Mouse (Mus musculus): ENCODE measurements around the gene Alox12. TPM values are rescaled to one million over a fixed set of nuclear protein-coding genes. Genes with fewer than 3 reads are reported as not detected.

The Alox12 gene
- polyA plus RNA-seq, 1 experiment from 2014 or later: 2.9 TPM

MicroRNAs within 50 kb of the gene (microRNA counts, 519-probe panel; counts per million panel counts)
- microRNA mmu-miR-195: 460 counts per million, percentile 65 among the panel's probes with 10 or more counts
- 460 counts per million, percentile 65 among the panel's probes with 10 or more counts for microRNA mmu-miR-497

Small RNA genes within 50 kb of the gene (microRNA-seq; reads per million reads assigned to microRNA genes)
- gene Mir195a (699 reads per million, percentile 73 among the genes with 10 or more reads in this experiment), gene Mir497 (not detected), gene Mir497b (not detected)

Other genes starting within 250 kb of the Alox12 start
- 66.8 and 70.4 TPM in 2 replicates for gene Acadvl, start 239.9 kb downstream of the Alox12 start, polyA plus RNA-seq (2016; fragmentation: Nextera tagmentation; extraction: Ambion mirVana)
- gene Dlg4, start 238.4 kb downstream of the Alox12 start, polyA plus RNA-seq (2016; fragmentation: Nextera tagmentation; extraction: Ambion mirVana): 12.6 and 14.9 TPM in 2 replicates
- 0.51 and 0.83 TPM in 2 replicates for gene Asgr1, start 201.3 kb downstream of the Alox12 start, polyA plus RNA-seq (2016; fragmentation: Nextera tagmentation; extraction: Ambion mirVana)
- not detected in 2 replicates for gene Asgr2, start 162.7 kb downstream of the Alox12 start, polyA plus RNA-seq (2016; fragmentation: Nextera tagmentation; extraction: Ambion mirVana)
- gene Mgl2, start 125.0 kb downstream of the Alox12 start, polyA plus RNA-seq (2016; fragmentation: Nextera tagmentation; extraction: Ambion mirVana): 0.41 TPM in 1 of 2 replicates, not detected in the other
- 0.29 TPM in 1 of 2 replicates, not detected in the other for gene Clec10a, start 99.2 kb downstream of the Alox12 start, polyA plus RNA-seq (2016; fragmentation: Nextera tagmentation; extraction: Ambion mirVana)
- 1.5 and 2.0 TPM in 2 replicates for gene Slc16a11, start 42.6 kb downstream of the Alox12 start, polyA plus RNA-seq (2016; fragmentation: Nextera tagmentation; extraction: Ambion mirVana)
- gene Slc16a13, start 34.3 kb downstream of the Alox12 start, polyA plus RNA-seq (2016; fragmentation: Nextera tagmentation; extraction: Ambion mirVana): 12.8 and 13.3 TPM in 2 replicates
- 10.7 and 10.8 TPM in 2 replicates for gene Bcl6b, start 25.6 kb downstream of the Alox12 start, polyA plus RNA-seq (2016; fragmentation: Nextera tagmentation; extraction: Ambion mirVana)
- gene 0610010K14Rik, start 17.4 kb downstream of the Alox12 start, polyA plus RNA-seq (2016; fragmentation: Nextera tagmentation; extraction: Ambion mirVana): 193 and 202 TPM in 2 replicates
- gene Gm21988, start 15.5 kb downstream of the Alox12 start, polyA plus RNA-seq (2016; fragmentation: Nextera tagmentation; extraction: Ambion mirVana): 9.9 and 13.2 TPM in 2 replicates
- 136 and 148 TPM in 2 replicates for gene Rnasek, start 15.5 kb downstream of the Alox12 start, polyA plus RNA-seq (2016; fragmentation: Nextera tagmentation; extraction: Ambion mirVana)
- not detected in 2 replicates for gene Alox12e, start 67.3 kb upstream of the Alox12 start, polyA plus RNA-seq (2016; fragmentation: Nextera tagmentation; extraction: Ambion mirVana)
- gene Alox15, start 96.7 kb upstream of the Alox12 start, polyA plus RNA-seq (2016; fragmentation: Nextera tagmentation; extraction: Ambion mirVana): 0.29 TPM in 2 replicates
- 41.9 and 46.4 TPM in 2 replicates for gene Pelp1, start 154.7 kb upstream of the Alox12 start, polyA plus RNA-seq (2016; fragmentation: Nextera tagmentation; extraction: Ambion mirVana)
- 21.7 and 23.7 TPM in 2 replicates for gene Arrb2, start 177.3 kb upstream of the Alox12 start, polyA plus RNA-seq (2016; fragmentation: Nextera tagmentation; extraction: Ambion mirVana)
- gene Med11, start 196.6 kb upstream of the Alox12 start, polyA plus RNA-seq (2016; fragmentation: Nextera tagmentation; extraction: Ambion mirVana): 41.4 and 44.5 TPM in 2 replicates
- 0.27 and 0.46 TPM in 2 replicates for gene Zmynd15, start 204.1 kb upstream of the Alox12 start, polyA plus RNA-seq (2016; fragmentation: Nextera tagmentation; extraction: Ambion mirVana)
- 1.4 and 2.2 TPM in 2 replicates for gene Cxcl16, start 204.6 kb upstream of the Alox12 start, polyA plus RNA-seq (2016; fragmentation: Nextera tagmentation; extraction: Ambion mirVana)
- gene Tm4sf5, start 249.9 kb upstream of the Alox12 start, polyA plus RNA-seq (2016; fragmentation: Nextera tagmentation; extraction: Ambion mirVana): 0.32 TPM in 1 of 2 replicates, not detected in the other

Measured in embryonic facial prominence, embryonic 12.5 days (tissue).